In genomic region chr1:95223289-95223688, GRCm38 (mm10) we compare ENCODE assay signal across 14 mouse cellular contexts.
DNase-seq lines count a peak whose midpoint lies in the region; ATAC-seq lines count a peak whose summit lies in the region.
"Had no signal": no experiment of that assay in that cellular context is flagged by ENCODE, and none has a peak within 500 bp of the region (broad histone marks: within the 10 kb centered on the region; RNA-seq: fewer than 3 reads in every experiment).

No protein-coding gene starts in this region.

- H3K9me3 ChIP-seq in hindbrain, embryonic 16.5 days (ENCODE audit: control insufficient read depth, low read length), result no peaks in the 10 kb centered on the region
- H3K9me3 ChIP-seq in hindbrain, embryonic 11.5 days (ENCODE audit: control insufficient read depth, low read length), result no peaks in the 10 kb centered on the region
- no peaks in the 10 kb centered on the region for H3K9me3 ChIP-seq in midbrain, embryonic 14.5 days (ENCODE audit: control insufficient read depth, low read length)
- no peaks in the 10 kb centered on the region for H3K9me3 ChIP-seq in midbrain, embryonic 13.5 days
- H3K9me3 ChIP-seq: limb, embryonic 12.5 days had no signal

- no peaks in the 10 kb centered on the region for H3K4me1 ChIP-seq in hindbrain, embryonic 16.5 days (ENCODE audit: control insufficient read depth, insufficient read depth, low read depth, low read length)
- H3K4me1 ChIP-seq in hindbrain, embryonic 11.5 days (replicated peaks; ENCODE audit: control insufficient read depth, insufficient read depth, low read length), result no peaks in the 10 kb centered on the region
- H3K4me1 ChIP-seq in midbrain, embryonic 14.5 days (ENCODE audit: control insufficient read depth, insufficient read depth, low read length), result no peaks in the 10 kb centered on the region
- H3K4me1 ChIP-seq in midbrain, embryonic 13.5 days (replicated peaks), result no peaks in the 10 kb centered on the region
- H3K4me1 ChIP-seq: limb, embryonic 12.5 days had no signal

- H3K27ac ChIP-seq in hindbrain, embryonic 16.5 days (ENCODE audit: low read depth, low read length), result no peak overlapping the region
- H3K27ac ChIP-seq in hindbrain, embryonic 11.5 days (ENCODE audit: low read depth, low read length), result no peak overlapping the region
- H3K27ac ChIP-seq in midbrain, embryonic 14.5 days (replicated peaks; ENCODE audit: low read depth, low read length), result no peak overlapping the region
- no peak overlapping the region for H3K27ac ChIP-seq in midbrain, embryonic 13.5 days
- H3K27ac ChIP-seq: kidney, postnatal 0 days; limb, embryonic 12.5 days had no signal

- no peak overlapping the region for H3K4me2 ChIP-seq in hindbrain, embryonic 16.5 days (ENCODE audit: low read length)
- no peak overlapping the region for H3K4me2 ChIP-seq in hindbrain, embryonic 11.5 days (replicated peaks; ENCODE audit: low read depth, low read length)
- H3K4me2 ChIP-seq in midbrain, embryonic 14.5 days (ENCODE audit: low read length), result no peak overlapping the region
- no peak overlapping the region for H3K4me2 ChIP-seq in midbrain, embryonic 13.5 days (replicated peaks)
- H3K4me2 ChIP-seq: limb, embryonic 12.5 days had no signal

- no peak overlapping the region for H3K9ac ChIP-seq in hindbrain, embryonic 16.5 days (ENCODE audit: low read depth, low read length)
- H3K9ac ChIP-seq in hindbrain, embryonic 11.5 days (ENCODE audit: low read depth, low read length), result no peak overlapping the region
- no peak overlapping the region for H3K9ac ChIP-seq in midbrain, embryonic 14.5 days (replicated peaks; ENCODE audit: low read length)
- H3K9ac ChIP-seq in midbrain, embryonic 13.5 days (replicated peaks), result no peak overlapping the region
- H3K9ac ChIP-seq: limb, embryonic 12.5 days; liver, postnatal 0 days had no signal

- H3K36me3 ChIP-seq in hindbrain, embryonic 16.5 days (ENCODE audit: control insufficient read depth, insufficient read depth, low read length), result no peaks in the 10 kb centered on the region
- no peaks in the 10 kb centered on the region for H3K36me3 ChIP-seq in hindbrain, embryonic 11.5 days (ENCODE audit: control insufficient read depth, insufficient read depth, low read length)
- no peaks in the 10 kb centered on the region for H3K36me3 ChIP-seq in midbrain, embryonic 14.5 days (ENCODE audit: control insufficient read depth, insufficient read depth, low read length)
- no peaks in the 10 kb centered on the region for H3K36me3 ChIP-seq in midbrain, embryonic 13.5 days
- H3K36me3 ChIP-seq: limb, embryonic 12.5 days had no signal

- WGBS in hindbrain, embryonic 16.5 days, result 29% methylated on average over 1 of the region's 1 CpGs
- 63% methylated on average over 1 of the region's 1 CpGs for WGBS in hindbrain, embryonic 11.5 days
- 36% methylated on average over 1 of the region's 1 CpGs for WGBS in midbrain, embryonic 14.5 days
- 49% methylated on average over 1 of the region's 1 CpGs for WGBS in midbrain, embryonic 13.5 days

- peak; percentile 1 for DNase-seq in cerebellum, adult 9-10 months
- DNase-seq in cerebellum, adult 11-12 months, result no peak
- DNase-seq in hindbrain, embryonic 11.5 days (ENCODE audit: low spot score), result no peak
- peak; percentile 26 for DNase-seq in midbrain, embryonic 14.5 days
- DNase-seq in layer of hippocampus, postnatal 14 days (ENCODE audit: low spot score in 2 of 2), result peak; percentile 8 to 82
- no peak for DNase-seq in thymus, postnatal 10 days (ENCODE audit: low spot score in 2 of 2)
- DNase-seq: liver, postnatal 0 days; thymus, postnatal 14 days had no signal

- H3K27me3 ChIP-seq in hindbrain, embryonic 16.5 days (replicated peaks; ENCODE audit: control insufficient read depth, insufficient read depth, low read length), result no peaks in the 10 kb centered on the region
- no peaks in the 10 kb centered on the region for H3K27me3 ChIP-seq in hindbrain, embryonic 11.5 days (ENCODE audit: control insufficient read depth, insufficient read depth, low read length)
- no peaks in the 10 kb centered on the region for H3K27me3 ChIP-seq in midbrain, embryonic 14.5 days (ENCODE audit: control insufficient read depth, insufficient read depth, low read length)
- H3K27me3 ChIP-seq in midbrain, embryonic 13.5 days, result no peaks in the 10 kb centered on the region
- H3K27me3 ChIP-seq: limb, embryonic 12.5 days had no signal

- no peak overlapping the region for H3K4me3 ChIP-seq in hindbrain, embryonic 16.5 days (ENCODE audit: low read length)
- H3K4me3 ChIP-seq in hindbrain, embryonic 11.5 days (ENCODE audit: low read depth, low read length), result no peak overlapping the region
- H3K4me3 ChIP-seq in midbrain, embryonic 14.5 days (replicated peaks; ENCODE audit: low read depth, low read length), result no peak overlapping the region
- no peak overlapping the region for H3K4me3 ChIP-seq in midbrain, embryonic 13.5 days (replicated peaks)
- H3K4me3 ChIP-seq: limb, embryonic 12.5 days; myocyte had no signal

- peak; percentile 69 for ATAC-seq in hindbrain, embryonic 16.5 days
- no peak for ATAC-seq in hindbrain, embryonic 11.5 days (ENCODE audit: low FRiP score)
- no peak for ATAC-seq in midbrain, embryonic 14.5 days (ENCODE audit: low FRiP score, low TSS enrichment)
- ATAC-seq in midbrain, embryonic 13.5 days, result no peak
- ATAC-seq: inflammation-experienced regulatory T-cells, adult 6 months; liver, postnatal 0 days had no signal

Comparison
In these comparisons a context has a peak if more than half of its experiments do, and no peak if none do; other contexts are left out.
1. DNase-seq: peak in cerebellum, adult 9-10 months (single experiment), midbrain, embryonic 14.5 days (single experiment) and layer of hippocampus, postnatal 14 days (2 of 2); none in cerebellum, adult 11-12 months (single experiment), hindbrain, embryonic 11.5 days (single experiment) and thymus, postnatal 10 days (0 of 2).